Mouse (Mus musculus) brown adipose tissue, adult 24 weeks (tissue): Measurements from ENCODE around the gene Thsd7b. TPM values are rescaled to one million over a fixed set of nuclear protein-coding genes. Genes with fewer than 3 reads are reported as not detected.
"Not testable (repeated sequence)": the region's sequence is repeated elsewhere in the genome, so short reads cannot be mapped to it uniquely, and the experiment has no call there.

ENCODE experiments used
- H3K27ac ChIP-seq: fragments of 200-500 bp; replicated peaks from 2 replicates; pipeline ENCODE4 v1.5.1; 2012; ENCODE audit warnings: low read depth, mild to moderate bottlenecking, low read length
- H3K4me1 ChIP-seq: fragments of 200-500 bp; 2 replicates; pipeline ENCODE4 v1.6.1; 2012; ENCODE audit warnings: low read length, mixed read lengths; ENCODE audit not compliant: control insufficient read depth, insufficient read depth, insufficient read length
- H3K4me3 ChIP-seq: fragments of 200-500 bp; 2 replicates; pipeline ENCODE4 v1.5.1; 2012; ENCODE audit warnings: low read depth, mild to moderate bottlenecking, low read length, moderate library complexity; ENCODE audit not compliant: insufficient read depth
- polyA plus RNA-seq: library from polyadenylated mRNA; stranded (reverse); fragments of >200 nt; gene quantifications from 2 replicates; pipeline ENCODE4 v1.2.4, GENCODE M21; 2012; ENCODE audit not compliant: missing spikeins, insufficient read depth, insufficient read length

Gene Thsd7b
- polyA plus RNA-seq, 1 experiment: not detected

GRCm38 (mm10) chr1:129644252-129644861, 371.3 kb downstream of the Thsd7b start:
- no peak overlapping the region for H3K27ac ChIP-seq
- no peak overlapping the region for H3K4me3 ChIP-seq
- no peaks in the 10 kb centered on the region for H3K4me1 ChIP-seq

GRCm38 (mm10) chr1:129651448-129651847, 378.3 kb downstream of the Thsd7b start:
- H3K27ac ChIP-seq, H3K4me3 ChIP-seq, H3K4me1 ChIP-seq: not testable (repeated sequence)

- Histone ChIP-seq H3K4me3 (no peak overlapping the region), H3K27ac (no peak overlapping the region), H3K4me1 (no peaks in the 10 kb centered on the region)
Measured at GRCm38 (mm10) chr1:129658045-129658444, 384.9 kb downstream of the Thsd7b start.

- Histone ChIP-seq H3K27ac (no peak overlapping the region), H3K4me1 (no peaks in the 10 kb centered on the region), H3K4me3 (no peak overlapping the region)
Measured at GRCm38 (mm10) chr1:129675878-129676277, 402.8 kb downstream of the Thsd7b start.

GRCm38 (mm10) chr1:129678851-129679250, 405.7 kb downstream of the Thsd7b start:
- Histone ChIP-seq H3K4me1 (no peaks in the 10 kb centered on the region), H3K27ac (no peak overlapping the region), H3K4me3 (no peak overlapping the region)

- H3K27ac ChIP-seq: no peak overlapping the region
- no peak overlapping the region for H3K4me3 ChIP-seq
- no peaks in the 10 kb centered on the region for H3K4me1 ChIP-seq
Measured at GRCm38 (mm10) chr1:129705701-129706100, 432.6 kb downstream of the Thsd7b start.

GRCm38 (mm10) chr1:129712706-129713105, 439.6 kb downstream of the Thsd7b start:
- H3K27ac ChIP-seq: no peak overlapping the region
- H3K4me1 ChIP-seq: no peaks in the 10 kb centered on the region
- no peak overlapping the region for H3K4me3 ChIP-seq

- no peak overlapping the region for H3K27ac ChIP-seq
- no peak overlapping the region for H3K4me3 ChIP-seq
- no peaks in the 10 kb centered on the region for H3K4me1 ChIP-seq
Measured at GRCm38 (mm10) chr1:129713571-129713970, 440.5 kb downstream of the Thsd7b start.

GRCm38 (mm10) chr1:129719592-129719991, 446.5 kb downstream of the Thsd7b start:
- no peaks in the 10 kb centered on the region for H3K4me1 ChIP-seq
- H3K4me3 ChIP-seq: no peak overlapping the region
- H3K27ac ChIP-seq: no peak overlapping the region

- no peak overlapping the region for H3K27ac ChIP-seq
- no peak overlapping the region for H3K4me3 ChIP-seq
- no peaks in the 10 kb centered on the region for H3K4me1 ChIP-seq
Measured at GRCm38 (mm10) chr1:129731991-129732390, 458.9 kb downstream of the Thsd7b start.

- H3K27ac ChIP-seq: no peak overlapping the region
- no peak overlapping the region for H3K4me3 ChIP-seq
- no peaks in the 10 kb centered on the region for H3K4me1 ChIP-seq
Measured at GRCm38 (mm10) chr1:129747595-129747994, 474.5 kb downstream of the Thsd7b start.

GRCm38 (mm10) chr1:129756548-129757240, 483.6 kb downstream of the Thsd7b start:
- no peak overlapping the region for H3K4me3 ChIP-seq
- H3K4me1 ChIP-seq: no peaks in the 10 kb centered on the region
- H3K27ac ChIP-seq: no peak overlapping the region

- no peak overlapping the region for H3K4me3 ChIP-seq
- no peaks in the 10 kb centered on the region for H3K4me1 ChIP-seq
- H3K27ac ChIP-seq: no peak overlapping the region
Measured at GRCm38 (mm10) chr1:129759003-129759402, 485.9 kb downstream of the Thsd7b start.

- Histone ChIP-seq H3K27ac (no peak overlapping the region), H3K4me3 (no peak overlapping the region), H3K4me1 (no peaks in the 10 kb centered on the region)
Measured at GRCm38 (mm10) chr1:129761234-129761633, 488.1 kb downstream of the Thsd7b start.

- no peak overlapping the region for H3K27ac ChIP-seq
- H3K4me1 ChIP-seq: no peaks in the 10 kb centered on the region
- no peak overlapping the region for H3K4me3 ChIP-seq
Measured at GRCm38 (mm10) chr1:129764748-129765147, 491.6 kb downstream of the Thsd7b start.

- Histone ChIP-seq H3K27ac (no peak overlapping the region), H3K4me3 (no peak overlapping the region), H3K4me1 (no peaks in the 10 kb centered on the region)
Measured at GRCm38 (mm10) chr1:129777055-129777454, 504.0 kb downstream of the Thsd7b start.
